Mouse (Mus musculus) activated CD4-positive, CD25-positive, alpha-beta regulatory T cell, adult 9 weeks (primary cell): ENCODE measurements around the gene Nlrp4c. TPM values are rescaled to one million over a fixed set of nuclear protein-coding genes. Genes with fewer than 3 reads are reported as not detected.

ENCODE experiments used
- polyA plus RNA-seq: library from polyadenylated mRNA; unstranded; fragments of 100-300 nt; shearing (Covaris generic); gene quantifications from one replicate; pipeline ENCODE4 v1.2.1, GENCODE M21; 2017

Gene Nlrp4c
- not detected for polyA plus RNA-seq

GRCm38 (mm10) chr7:6044861-6045260 is at the start of gene Nlrp4c:
TSS of gene Nlrp4c (plus strand) at chr7:6045161.

DNA sequence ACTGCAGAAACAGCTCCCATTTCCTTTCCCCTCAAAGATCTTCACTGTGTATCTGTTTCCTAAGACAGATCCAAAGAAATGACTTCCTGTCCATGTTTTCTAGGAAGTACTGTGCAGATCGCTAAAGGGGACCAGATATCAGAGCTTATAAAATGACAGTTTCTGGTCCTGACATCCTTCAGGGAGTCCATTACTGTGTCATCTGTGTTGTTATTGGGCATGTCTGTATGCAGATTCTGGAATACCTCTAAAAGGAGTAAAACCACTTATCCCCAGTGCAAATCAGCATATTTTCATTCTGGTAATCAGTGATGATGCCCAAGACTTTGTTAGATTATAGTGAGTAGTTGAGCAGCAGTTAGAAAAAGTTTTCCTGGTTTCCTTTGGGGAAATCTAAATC is 34.1 kb upstream of the Nlrp4c start, which contains the start of gene Vmn1r65:
Gene Vmn1r65 (minus strand): TSS at position 101 of the 400 bp plus-strand sequence.

Other genes with a start within 250 kb of the Nlrp4c start
- gene Vmn1r63, start 239.7 kb upstream of the Nlrp4c start, polyA plus RNA-seq = not detected
- not detected for gene Vmn1r64, start 160.6 kb upstream of the Nlrp4c start, polyA plus RNA-seq
- not detected for gene Vmn1r65, start 34.2 kb upstream of the Nlrp4c start, polyA plus RNA-seq
- gene Zfp787, start 110.8 kb downstream of the Nlrp4c start, polyA plus RNA-seq = 22.6 TPM
- gene Zfp444, start 127.1 kb downstream of the Nlrp4c start, polyA plus RNA-seq = 9.0 TPM
- gene Galp, start 151.9 kb downstream of the Nlrp4c start, polyA plus RNA-seq = not detected
- not detected for gene Zscan5b, start 177.1 kb downstream of the Nlrp4c start, polyA plus RNA-seq
- gene Epp13, start 207.5 kb downstream of the Nlrp4c start, polyA plus RNA-seq = not detected
- gene Zfp667, start 241.4 kb downstream of the Nlrp4c start, polyA plus RNA-seq = 7.2 TPM